Mouse (Mus musculus) liver, adult (tissue): ENCODE results near the gene Ralgds.

Experiments used
- GATA4 ChIP-seq: IDR thresholded peaks from 2 replicates; pipeline ENCODE4 v1.6.1; 2014; ENCODE audit warnings: mild to moderate bottlenecking, low read length; ENCODE audit not compliant: insufficient replicate concordance

Ralgds gene

DNA sequence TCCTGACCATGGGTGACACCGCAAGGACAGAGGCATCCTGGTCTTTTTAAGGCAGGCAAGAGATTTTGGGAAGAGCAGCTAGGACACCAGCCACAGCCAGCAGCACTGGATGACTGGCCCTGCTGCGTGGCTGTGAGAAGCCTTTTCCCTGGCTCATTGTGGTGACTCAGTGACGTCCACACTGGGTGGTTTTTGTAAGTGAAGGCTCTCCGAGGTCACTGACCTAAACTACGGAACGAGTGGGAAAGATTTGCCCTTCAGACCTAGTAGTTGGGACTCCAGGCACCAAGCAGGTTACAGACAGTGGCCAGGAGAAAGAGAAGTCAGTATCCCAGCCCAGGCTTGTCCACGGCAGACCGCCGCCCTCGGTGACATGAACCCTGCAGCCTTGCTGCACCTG is 11.5 kb downstream of the Ralgds start:
- TF ChIP-seq GATA4: no peak

DNA sequence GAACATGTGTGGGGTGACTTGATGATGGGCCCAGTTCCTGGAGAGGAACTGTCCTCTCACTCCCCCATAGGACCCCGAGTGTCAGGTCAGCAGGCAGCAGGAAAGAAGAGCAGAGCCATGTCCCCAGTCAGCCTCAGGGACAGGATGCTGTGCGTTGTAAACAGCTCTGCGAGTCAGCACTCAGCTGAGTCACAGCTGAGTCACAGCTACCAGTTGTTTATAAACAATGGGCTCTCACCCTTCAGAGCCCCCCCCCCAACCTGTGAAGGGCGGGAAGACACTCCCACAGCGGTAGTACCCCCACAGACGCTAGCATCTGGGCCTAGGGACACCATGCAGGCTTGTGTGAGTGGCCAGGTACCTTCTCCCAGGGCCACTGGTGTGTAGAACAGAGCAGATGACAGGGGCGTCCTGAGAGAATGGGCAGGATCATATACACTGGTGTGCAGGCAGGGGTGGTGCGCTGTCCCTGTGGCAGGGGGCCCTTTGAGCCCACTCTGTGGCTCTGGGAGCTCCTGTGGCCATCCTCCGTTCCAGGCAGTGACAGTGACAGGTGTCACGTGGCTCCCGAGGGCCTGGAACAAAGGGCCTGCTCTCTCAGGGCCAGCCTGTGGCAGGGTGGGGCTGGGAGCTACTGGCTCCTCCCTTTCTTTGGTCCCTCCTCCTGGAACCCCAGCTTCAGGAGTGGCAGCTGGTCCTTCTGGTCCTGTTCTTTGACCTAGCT is 12.5 kb downstream of the Ralgds start:
- TF ChIP-seq GATA4: no peak

DNA sequence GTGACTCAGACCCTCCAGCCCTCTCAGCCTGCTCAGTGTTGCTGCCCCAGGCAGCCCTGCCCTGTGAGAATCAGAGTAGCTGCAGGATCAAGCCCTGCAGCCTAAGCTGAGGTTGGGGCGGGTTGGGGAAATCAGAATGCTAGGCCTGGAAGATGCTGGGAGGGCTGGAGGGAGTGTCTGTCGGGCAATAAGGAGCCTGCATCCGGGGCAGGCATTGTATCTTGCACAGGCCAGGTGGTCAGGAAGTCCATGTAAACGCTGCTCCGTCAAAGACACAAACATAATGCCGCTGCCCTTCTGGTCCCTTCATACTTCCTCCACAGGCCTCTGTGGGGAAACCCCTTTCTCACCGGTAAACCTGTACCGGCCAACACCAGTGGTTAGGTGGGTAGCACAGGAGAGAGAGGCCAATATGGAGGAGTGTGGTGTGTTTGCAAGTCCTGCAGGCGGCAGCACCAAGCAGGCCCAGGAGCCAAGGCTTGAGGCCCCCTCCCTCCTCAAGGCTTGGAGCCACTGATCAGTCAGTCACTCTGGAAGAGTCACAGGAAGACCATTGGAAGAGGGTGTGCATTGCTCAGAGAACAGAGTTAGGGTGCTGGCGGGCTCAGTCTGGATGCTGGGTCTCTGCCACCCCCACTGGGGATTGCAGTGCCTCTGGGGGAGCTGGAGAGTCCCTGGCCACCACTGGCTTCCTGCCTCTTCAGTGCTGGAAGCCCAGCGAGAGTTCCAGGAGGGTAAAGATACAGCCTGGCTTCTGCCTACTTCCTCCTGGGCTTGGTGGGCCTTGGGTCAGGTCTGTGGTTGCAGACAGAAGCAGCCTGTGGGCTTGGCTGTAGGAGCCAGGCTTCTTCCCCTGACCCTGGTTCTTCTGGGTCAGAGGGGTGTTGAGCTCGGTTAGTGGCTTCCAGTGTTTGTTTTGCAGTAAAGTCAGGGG is 13.3 kb downstream of the Ralgds start:
- TF ChIP-seq GATA4: no peak

DNA sequence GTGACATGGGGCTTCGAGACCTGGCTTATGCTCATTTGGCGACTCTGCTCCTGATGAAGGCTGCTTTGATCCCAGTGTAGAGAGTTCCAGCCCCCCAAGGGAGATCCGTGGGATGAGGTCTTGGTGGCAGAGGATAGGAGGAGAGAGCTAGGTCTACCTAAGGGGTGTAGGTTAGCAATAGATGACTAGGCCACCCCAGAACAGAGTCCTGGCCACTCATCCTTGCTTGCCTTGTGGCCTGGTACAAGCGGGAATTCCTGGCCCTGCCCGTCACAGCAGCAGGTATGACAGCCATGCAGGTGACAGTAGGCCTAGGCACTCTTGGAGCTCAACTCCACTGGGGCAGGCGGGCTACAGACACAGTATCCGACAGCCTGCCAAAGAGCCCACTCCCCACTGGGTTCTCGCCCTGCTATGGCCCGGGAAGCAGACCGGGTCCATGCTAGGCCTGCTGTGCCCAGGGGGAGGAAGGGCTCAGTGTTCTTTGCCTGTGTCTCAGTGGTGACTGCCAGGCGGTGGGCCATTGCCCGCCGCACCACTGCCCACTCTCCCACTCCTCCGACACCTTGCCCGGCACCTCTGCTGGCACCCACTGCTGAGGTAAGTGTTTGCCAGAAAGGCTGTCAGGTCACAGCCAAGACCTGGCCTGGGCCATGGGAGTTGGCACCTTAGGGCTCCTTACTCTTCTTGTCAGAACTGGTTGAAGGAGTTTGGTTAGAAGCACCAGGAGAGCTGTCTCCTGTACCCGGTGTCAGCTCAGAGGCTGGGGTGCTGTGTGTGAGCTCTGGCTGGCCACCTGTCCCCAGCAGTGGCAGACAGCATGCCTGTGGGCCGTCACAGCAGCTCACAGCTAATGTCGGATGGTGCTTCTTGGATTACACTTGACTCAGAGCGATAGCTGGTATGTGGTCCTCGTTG is 14.8 kb downstream of the Ralgds start:
- TF ChIP-seq GATA4: no peak

DNA sequence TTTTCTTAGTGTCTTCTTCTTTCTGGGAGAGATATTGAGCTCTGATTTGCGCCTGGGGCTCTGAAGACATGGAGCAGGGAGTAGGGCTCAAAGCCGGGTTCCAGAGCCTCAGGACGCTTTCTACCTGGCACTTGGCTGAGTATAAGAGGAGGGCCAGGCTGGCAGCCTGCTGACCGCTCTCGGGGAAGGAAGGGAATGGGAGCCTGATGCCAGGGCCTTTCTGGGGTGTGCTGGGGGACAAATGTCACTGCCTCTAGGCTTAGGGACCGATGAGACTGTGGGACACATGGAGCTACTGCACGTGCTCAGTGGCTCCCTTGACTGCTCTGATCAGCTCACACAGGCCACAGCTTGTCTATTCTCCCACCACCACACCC is 15.4 kb downstream of the Ralgds start:
- no peak for TF ChIP-seq GATA4

DNA sequence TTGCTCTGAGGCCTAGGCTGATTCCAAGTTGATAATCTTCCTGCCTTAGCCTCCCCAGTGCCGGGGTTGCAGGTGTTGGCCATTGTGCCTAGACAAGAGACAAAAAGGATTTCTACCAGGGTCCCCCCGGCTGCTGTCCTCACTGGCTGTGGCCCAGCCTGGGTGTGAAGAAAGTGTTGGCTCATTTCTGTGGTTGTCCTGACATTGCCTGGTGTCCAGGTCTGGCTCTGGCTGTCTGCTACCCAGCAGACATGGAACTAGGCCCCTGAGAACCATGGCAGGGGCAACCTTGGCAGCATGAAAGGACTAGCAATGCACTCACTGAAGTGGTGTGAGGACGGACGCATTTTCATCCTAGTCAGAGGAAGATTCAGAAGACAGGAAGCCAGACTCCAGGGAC is 16.9 kb downstream of the Ralgds start:
- no peak for TF ChIP-seq GATA4

DNA sequence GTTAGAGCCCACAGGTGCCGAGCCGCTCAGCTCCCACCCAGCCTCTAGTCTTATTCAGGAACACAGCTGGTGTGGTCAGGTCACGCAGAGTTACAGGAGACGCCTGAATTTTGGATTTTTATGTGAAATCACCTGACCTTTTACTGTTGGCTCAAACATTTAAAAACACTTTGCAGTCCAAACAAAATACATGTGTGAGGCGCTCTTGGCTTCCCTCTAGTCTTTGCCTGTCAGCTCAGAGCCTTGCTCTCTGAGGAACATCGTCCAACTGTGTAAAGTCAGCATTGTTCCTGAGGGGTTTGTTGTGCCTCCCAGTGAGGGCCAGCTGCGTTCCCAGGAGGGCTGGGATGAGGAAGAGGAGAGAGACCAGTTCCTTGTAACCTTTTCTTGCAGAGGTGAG is 17.4 kb downstream of the Ralgds start:
- no peak for TF ChIP-seq GATA4

DNA sequence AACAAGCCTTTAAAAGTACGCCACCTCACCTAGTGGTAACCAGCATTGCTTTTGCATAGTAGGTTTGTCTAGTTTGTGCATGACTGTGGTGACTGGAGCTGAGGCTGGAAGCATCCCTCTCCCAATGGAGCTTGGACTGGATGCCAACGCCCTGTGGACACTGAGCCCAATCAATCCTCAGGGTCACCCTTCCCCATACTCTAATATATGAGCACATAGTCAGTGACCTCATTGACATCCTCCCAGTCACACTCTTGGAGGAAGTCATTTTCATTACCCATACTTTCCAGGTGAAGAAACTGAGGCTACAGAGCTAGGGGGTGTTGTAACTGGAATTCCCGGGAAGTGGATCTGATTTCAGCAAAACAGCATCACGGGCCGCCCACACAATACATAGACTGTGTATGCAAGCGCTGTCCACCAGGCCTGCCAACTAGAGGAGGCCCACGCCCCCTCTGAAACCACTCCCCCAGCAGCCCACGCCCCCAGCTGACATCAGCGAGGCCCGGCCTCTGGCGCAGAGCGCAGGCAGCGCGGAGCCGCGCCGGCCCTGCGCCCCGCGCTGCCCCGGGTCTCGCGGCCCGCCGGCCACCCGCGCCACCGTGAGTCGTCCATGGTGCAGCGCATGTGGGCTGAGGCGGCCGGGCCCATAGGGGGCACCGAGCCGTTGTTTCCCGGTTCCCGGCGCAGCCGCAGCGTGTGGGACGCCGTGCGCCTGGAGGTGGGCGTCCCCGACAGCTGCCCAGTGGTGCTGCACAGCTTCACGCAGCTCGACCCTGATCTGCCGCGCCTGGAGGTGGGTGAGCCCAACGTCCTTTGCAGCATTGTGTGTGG is 20.2 kb downstream of the Ralgds start:
- TF ChIP-seq GATA4: no peak

DNA sequence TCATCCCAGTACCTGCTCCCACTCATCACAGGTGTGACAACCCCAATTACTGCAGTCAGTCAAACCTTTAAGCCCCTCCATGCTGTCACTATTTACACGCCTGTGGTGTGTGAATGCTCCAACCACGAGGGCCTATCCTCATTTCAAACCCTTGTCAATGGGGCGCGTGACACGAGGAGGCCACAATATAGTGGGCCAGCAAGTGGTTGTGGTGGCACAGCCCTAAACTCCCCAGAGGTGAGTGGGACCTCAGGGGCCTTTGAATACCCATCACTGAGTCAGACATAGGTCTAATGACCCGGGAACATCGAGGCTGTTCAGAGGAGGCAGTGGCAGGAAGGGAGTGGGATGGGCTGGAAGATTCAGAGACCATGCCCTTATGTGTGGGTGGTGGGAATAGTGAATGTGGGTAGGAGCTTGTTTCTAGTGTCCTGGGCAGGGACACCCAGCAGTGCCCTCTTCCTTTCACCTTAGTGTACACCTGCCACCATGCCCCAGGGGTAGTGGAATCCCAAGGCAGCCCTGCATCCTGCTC is 21.0 kb downstream of the Ralgds start:
- no peak for TF ChIP-seq GATA4

DNA sequence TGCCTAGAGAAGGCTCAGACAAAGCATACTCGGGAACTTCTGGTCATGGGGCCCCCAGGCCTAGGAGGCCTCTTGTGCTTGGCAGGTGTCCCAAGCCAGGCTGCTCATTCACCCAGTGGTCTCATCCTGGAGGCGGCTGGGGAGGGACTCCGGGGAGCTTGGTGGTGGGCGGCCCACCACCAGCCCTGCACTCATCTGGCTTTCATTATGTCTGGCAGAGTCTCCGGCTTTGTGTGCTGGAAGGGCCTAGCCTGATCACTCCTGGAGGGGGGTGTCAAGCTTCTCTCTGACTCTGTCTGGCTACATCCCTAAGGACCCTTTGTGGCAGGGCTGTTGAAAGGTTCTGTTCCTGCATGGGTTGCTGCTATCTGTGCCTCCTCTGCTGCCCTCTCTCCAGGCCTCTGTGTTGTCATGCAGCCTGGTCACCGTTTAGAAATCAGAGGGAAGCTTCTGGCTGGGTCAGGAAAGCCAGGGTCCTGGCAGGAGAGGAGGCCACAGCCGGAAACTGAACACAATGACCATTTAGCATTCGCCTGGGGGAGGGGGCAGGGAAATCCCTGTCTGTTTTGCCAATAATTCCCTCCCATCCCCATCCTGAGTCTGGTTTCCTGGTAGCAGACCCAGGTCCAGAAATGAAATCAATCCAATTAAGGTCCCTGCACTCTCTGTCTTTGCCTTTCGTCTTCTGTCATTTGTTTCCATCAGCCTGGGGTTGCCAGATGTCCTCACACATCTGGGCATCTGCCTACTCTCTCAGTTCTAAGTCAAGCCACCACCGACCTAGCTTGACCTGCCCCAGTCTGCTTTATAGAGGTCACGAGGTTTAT is 21.7 kb downstream of the Ralgds start:
- TF ChIP-seq GATA4: peak; percentile 22; the same call in 1 of the 2 replicates

DNA sequence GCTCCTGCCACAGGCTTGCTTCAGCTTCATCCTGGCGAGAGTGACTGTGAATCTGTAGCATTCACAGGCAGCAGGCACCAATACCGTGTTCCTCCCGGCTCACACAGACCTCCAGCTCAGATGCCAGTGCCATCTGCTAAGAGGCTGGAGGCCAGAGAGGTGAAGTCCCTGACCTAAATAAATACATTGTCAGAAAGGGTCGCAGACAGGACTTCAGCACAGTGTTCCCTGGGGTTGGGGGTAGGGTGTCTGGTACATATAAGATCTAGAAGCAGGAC is 22.3 kb downstream of the Ralgds start:
- no peak for TF ChIP-seq GATA4

DNA sequence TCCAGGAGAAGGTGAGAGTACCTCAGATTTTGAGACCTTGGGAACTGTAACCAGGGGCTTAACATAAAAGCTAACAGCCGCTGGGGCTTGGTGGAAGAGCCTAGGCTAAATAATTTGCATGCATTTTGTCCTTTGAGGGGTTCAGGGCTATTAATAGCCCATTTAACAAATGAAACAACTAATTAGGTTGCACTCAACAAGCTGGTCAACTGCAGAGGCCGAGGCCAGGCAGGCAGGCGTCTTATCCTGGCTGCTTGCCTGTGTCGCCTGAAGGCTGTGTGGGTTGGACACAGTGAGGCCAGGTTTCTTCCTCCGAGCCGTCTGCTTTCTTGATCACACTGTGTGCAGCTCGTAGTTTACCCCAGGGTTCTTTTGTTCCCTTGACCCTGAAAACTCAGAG is 22.7 kb downstream of the Ralgds start:
- no peak for TF ChIP-seq GATA4

DNA sequence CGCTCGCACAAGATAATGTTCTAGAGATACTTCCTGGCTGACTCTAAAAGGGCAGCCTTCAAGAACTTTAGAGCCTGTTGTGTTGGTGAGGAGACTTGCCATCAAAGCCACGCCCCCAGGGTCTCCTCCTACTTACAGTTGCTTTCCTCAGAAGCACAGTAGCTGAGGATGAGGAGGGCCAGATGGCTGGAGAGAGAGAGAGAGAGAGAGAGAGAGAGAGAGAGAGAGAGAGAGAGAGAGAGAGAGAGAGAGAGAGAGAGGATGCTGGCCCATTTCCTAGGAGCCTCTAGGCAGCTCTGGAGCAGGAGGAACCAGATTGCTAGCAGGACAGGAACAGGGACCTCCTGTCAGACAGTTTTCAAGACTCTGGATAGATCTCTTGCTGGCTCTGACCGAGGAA is 23.2 kb downstream of the Ralgds start:
- no peak for TF ChIP-seq GATA4
